Mouse (Mus musculus): ENCODE results near the gene Coa6. TPM values are rescaled to one million over a fixed set of nuclear protein-coding genes. Genes with fewer than 3 reads are reported as not detected.

Gene Coa6
- polyA plus RNA-seq (2012; rRNA removed): 58.0 and 68.9 TPM in 2 replicates

- WGBS: under 1% methylated on average over 61 of the region's 61 CpGs
- H3K36me3 ChIP-seq (ENCODE audit: control insufficient read depth, insufficient read depth, low read length): peaks cover 16% of the 10 kb centered on the region
- peak within 1 kb of the TSS; percentile 25; the same call in 1 of the 2 replicates for H3K27ac ChIP-seq (ENCODE audit: control insufficient read depth, insufficient read depth, low read length)
- no peaks in the 10 kb centered on the region for H3K27me3 ChIP-seq (ENCODE audit: control insufficient read depth, insufficient read depth, low read length)
- DNase-seq: peak; percentile 99
- H3K4me1 ChIP-seq (replicated peaks; ENCODE audit: control insufficient read depth, insufficient read depth, low read length): peaks cover 6% of the 10 kb centered on the region
- H3K4me3 ChIP-seq (ENCODE audit: control insufficient read depth, insufficient read depth, low read length): peak within 1 kb of the TSS; percentile 73
- peak; percentile 81 for TF ChIP-seq POLR2A (IDR thresholded peaks at IDR 0.05; ENCODE audit: control insufficient read depth, extremely low read depth, insufficient read depth, low read length, poor library complexity)
- no peak for TF ChIP-seq CTCF (IDR thresholded peaks at IDR 0.05; ENCODE audit: borderline replicate concordance, control insufficient read depth, extremely low read depth, insufficient read depth, low read length, poor library complexity)
Observed at GRCm38 (mm10) chr8:126422174-126422919, at the start of gene Coa6. Coa6 (plus strand) TSS chr8:126422515.

- TF ChIP-seq CTCF (IDR thresholded peaks at IDR 0.05; ENCODE audit: borderline replicate concordance, control insufficient read depth, extremely low read depth, insufficient read depth, low read length, poor library complexity): no peak
- no peak for TF ChIP-seq POLR2A (IDR thresholded peaks at IDR 0.05; ENCODE audit: control insufficient read depth, extremely low read depth, insufficient read depth, low read length, poor library complexity)
- Histone ChIP-seq H3K4me3 (ENCODE audit: control insufficient read depth, insufficient read depth, low read length) (no peak overlapping the region), H3K36me3 (ENCODE audit: control insufficient read depth, insufficient read depth, low read length) (no peaks in the 10 kb centered on the region), H3K27ac (ENCODE audit: control insufficient read depth, insufficient read depth, low read length) (no peak overlapping the region), H3K4me1 (replicated peaks; ENCODE audit: control insufficient read depth, insufficient read depth, low read length) (no peaks in the 10 kb centered on the region), H3K27me3 (ENCODE audit: control insufficient read depth, insufficient read depth, low read length) (no peaks in the 10 kb centered on the region)
- WGBS: 59% methylated on average over 6 of the region's 6 CpGs
- no peak for DNase-seq
Observed at GRCm38 (mm10) chr8:126379580-126379979, 42.7 kb upstream of the Coa6 start.

- H3K27me3 ChIP-seq (ENCODE audit: control insufficient read depth, insufficient read depth, low read length): no peaks in the 10 kb centered on the region
- no peak for TF ChIP-seq CTCF (IDR thresholded peaks at IDR 0.05; ENCODE audit: borderline replicate concordance, control insufficient read depth, extremely low read depth, insufficient read depth, low read length, poor library complexity)
- TF ChIP-seq POLR2A (IDR thresholded peaks at IDR 0.05; ENCODE audit: control insufficient read depth, extremely low read depth, insufficient read depth, low read length, poor library complexity): no peak
- no peak overlapping the region for H3K27ac ChIP-seq (ENCODE audit: control insufficient read depth, insufficient read depth, low read length)
- 62% methylated on average over 2 of the region's 2 CpGs for WGBS
- no peaks in the 10 kb centered on the region for H3K4me1 ChIP-seq (replicated peaks; ENCODE audit: control insufficient read depth, insufficient read depth, low read length)
- no peak overlapping the region for H3K4me3 ChIP-seq (ENCODE audit: control insufficient read depth, insufficient read depth, low read length)
- no peaks in the 10 kb centered on the region for H3K36me3 ChIP-seq (ENCODE audit: control insufficient read depth, insufficient read depth, low read length)
- DNase-seq: no peak
Observed at GRCm38 (mm10) chr8:126380141-126380540, 42.2 kb upstream of the Coa6 start.

GRCm38 (mm10) chr8:126381299-126381698 lies 41.0 kb upstream of the Coa6 start:
- 80% methylated on average over 7 of the region's 7 CpGs for WGBS
- no peaks in the 10 kb centered on the region for H3K27me3 ChIP-seq (ENCODE audit: control insufficient read depth, insufficient read depth, low read length)
- TF ChIP-seq CTCF (IDR thresholded peaks at IDR 0.05; ENCODE audit: borderline replicate concordance, control insufficient read depth, extremely low read depth, insufficient read depth, low read length, poor library complexity) (no peak), POLR2A (IDR thresholded peaks at IDR 0.05; ENCODE audit: control insufficient read depth, extremely low read depth, insufficient read depth, low read length, poor library complexity) (no peak)
- no peak overlapping the region for H3K27ac ChIP-seq (ENCODE audit: control insufficient read depth, insufficient read depth, low read length)
- H3K4me1 ChIP-seq (replicated peaks; ENCODE audit: control insufficient read depth, insufficient read depth, low read length): no peaks in the 10 kb centered on the region
- H3K4me3 ChIP-seq (ENCODE audit: control insufficient read depth, insufficient read depth, low read length): no peak overlapping the region
- DNase-seq: no peak
- no peaks in the 10 kb centered on the region for H3K36me3 ChIP-seq (ENCODE audit: control insufficient read depth, insufficient read depth, low read length)

- DNase-seq: no peak
Observed at GRCm38 (mm10) chr8:126382216-126382615, 40.1 kb upstream of the Coa6 start.

GRCm38 (mm10) chr8:126382749-126383148 lies 39.6 kb upstream of the Coa6 start:
- no peaks in the 10 kb centered on the region for H3K27me3 ChIP-seq (ENCODE audit: control insufficient read depth, insufficient read depth, low read length)
- H3K27ac ChIP-seq (ENCODE audit: control insufficient read depth, insufficient read depth, low read length): no peak overlapping the region
- no peaks in the 10 kb centered on the region for H3K36me3 ChIP-seq (ENCODE audit: control insufficient read depth, insufficient read depth, low read length)
- TF ChIP-seq CTCF (IDR thresholded peaks at IDR 0.05; ENCODE audit: borderline replicate concordance, control insufficient read depth, extremely low read depth, insufficient read depth, low read length, poor library complexity) (no peak), POLR2A (IDR thresholded peaks at IDR 0.05; ENCODE audit: control insufficient read depth, extremely low read depth, insufficient read depth, low read length, poor library complexity) (no peak)
- H3K4me3 ChIP-seq (ENCODE audit: control insufficient read depth, insufficient read depth, low read length): no peak overlapping the region
- no peaks in the 10 kb centered on the region for H3K4me1 ChIP-seq (replicated peaks; ENCODE audit: control insufficient read depth, insufficient read depth, low read length)
- WGBS: 58% methylated on average over 5 of the region's 5 CpGs
- no peak for DNase-seq

More at GRCm38 (mm10) chr8:126382216-126382615, 40.1 kb upstream of the Coa6 start:
- Histone ChIP-seq H3K4me3 (ENCODE audit: control insufficient read depth, insufficient read depth, low read length) (no peak overlapping the region), H3K36me3 (ENCODE audit: control insufficient read depth, insufficient read depth, low read length) (no peaks in the 10 kb centered on the region), H3K27ac (ENCODE audit: control insufficient read depth, insufficient read depth, low read length) (no peak overlapping the region), H3K4me1 (replicated peaks; ENCODE audit: control insufficient read depth, insufficient read depth, low read length) (no peaks in the 10 kb centered on the region), H3K27me3 (ENCODE audit: control insufficient read depth, insufficient read depth, low read length) (no peaks in the 10 kb centered on the region)
- TF ChIP-seq POLR2A (IDR thresholded peaks at IDR 0.05; ENCODE audit: control insufficient read depth, extremely low read depth, insufficient read depth, low read length, poor library complexity) (no peak), CTCF (IDR thresholded peaks at IDR 0.05; ENCODE audit: borderline replicate concordance, control insufficient read depth, extremely low read depth, insufficient read depth, low read length, poor library complexity) (no peak)
- 48% methylated on average over 14 of the region's 14 CpGs for WGBS
